In genomic region chr5:136706803-136707202, GRCm38 (mm10) we compare ENCODE assay signal across 8 mouse cellular contexts. TPM values are rescaled to one million over a fixed set of nuclear protein-coding genes. Genes with fewer than 3 reads are reported as not detected.
A peak's percentile ranks its signal among the peaks of the same experiment; 100 is the strongest.
DNase-seq lines count a peak whose midpoint lies in the region; ATAC-seq and TF ChIP-seq lines count a peak whose summit lies in the region.

No protein-coding gene starts in this region.

- no peaks in the 10 kb centered on the region for H3K27me3 ChIP-seq in kidney, embryonic 15.5 days
- H3K27me3 ChIP-seq in liver, adult 2 months (ENCODE audit: control insufficient read depth, insufficient read depth, low read length) = no peaks in the 10 kb centered on the region

- peak; percentile 75 for TF ChIP-seq CTCF in liver, adult 2 months (IDR thresholded peaks at IDR 0.05; ENCODE audit: low read depth, low read length)

- no peak for TF ChIP-seq POLR2A in liver, adult 2 months (IDR thresholded peaks at IDR 0.05; ENCODE audit: extremely low read depth, insufficient read depth, low read length)

- H3K4me3 ChIP-seq in kidney, embryonic 15.5 days (replicated peaks) = no peak overlapping the region
- no peak overlapping the region for H3K4me3 ChIP-seq in liver, adult 2 months (ENCODE audit: insufficient read depth, low read depth, low read length)

- DNase-seq in kidney, adult 11 months = peak; percentile 18
- DNase-seq in c-Kit-positive CD71-negative TER-119-negative erythroid progenitor cells, embryonic 14.5 days (ENCODE audit: low read depth) = peak; percentile 85
- DNase-seq in kidney, adult 9 months = peak; percentile 63
- DNase-seq in liver, adult 2 months (ENCODE audit: extremely low read depth, low read depth, low spot score) = peak; percentile 26
- peak; percentile 54 for DNase-seq in ovary, postnatal 10 days (ENCODE audit: low spot score)
- peak; percentile 89 for DNase-seq in thymus, postnatal 0 days (ENCODE audit: low spot score)

- H3K9ac ChIP-seq in kidney, embryonic 15.5 days = no peak overlapping the region
- H3K9ac ChIP-seq in liver, adult 2 months (ENCODE audit: low read depth, low read length) = no peak overlapping the region

- H3K27ac ChIP-seq in kidney, embryonic 15.5 days = no peak overlapping the region
- H3K27ac ChIP-seq in liver, adult 2 months (replicated peaks; ENCODE audit: insufficient read depth, low read depth, low read length) = no peak overlapping the region

- H3K4me1 ChIP-seq in kidney, embryonic 15.5 days = peaks cover 18% of the 10 kb centered on the region; the same call in 1 of the 2 replicates
- no peaks in the 10 kb centered on the region for H3K4me1 ChIP-seq in liver, adult 2 months (ENCODE audit: control insufficient read depth, insufficient read depth, low read length)

- WGBS in kidney, embryonic 15.5 days = 2% methylated on average over 9 of the region's 9 CpGs
- 4% methylated on average over 9 of the region's 9 CpGs for WGBS in liver, adult 2 months

- no peak overlapping the region for H3K4me2 ChIP-seq in kidney, embryonic 15.5 days

- no peaks in the 10 kb centered on the region for H3K79me2 ChIP-seq in liver, adult 2 months (ENCODE audit: control insufficient read depth, insufficient read depth, low read length)

- no peaks in the 10 kb centered on the region for H3K36me3 ChIP-seq in kidney, embryonic 15.5 days
- no peaks in the 10 kb centered on the region for H3K36me3 ChIP-seq in liver, adult 2 months (ENCODE audit: control insufficient read depth, insufficient read depth, low read length)

- ATAC-seq in kidney, embryonic 15.5 days (replicated peaks; ENCODE audit: low FRiP score) = no peak; the same call in 1 of the 2 replicates
- ATAC-seq in frontal cortex, adult (ENCODE audit: low TSS enrichment) = peak; percentile 77; the same call in 1 of the 2 replicates

- no peaks in the 10 kb centered on the region for H3K9me3 ChIP-seq in kidney, embryonic 15.5 days (replicated peaks)

RNA-seq across cellular contexts. Expression of gene Myl10, which starts 13.9 kb away (rescaled TPM):
- not detected in 2 replicates for polyA plus RNA-seq in kidney, embryonic 15.5 days (2015; fragmentation: Nextera tagmentation; extraction: Ambion mirVana)
- total RNA-seq in liver, adult 2 months (2014; rRNA removed) = not detected in 2 replicates
- not detected in 2 replicates for polyA plus RNA-seq in liver, adult 2 months (2012; rRNA removed)
- 21.7 and 24.2 TPM in 2 replicates for polyA plus RNA-seq in thymus, postnatal 0 days (2015; fragmentation: Nextera tagmentation; extraction: Ambion mirVana)

Comparison
In these comparisons a context has a peak if more than half of its experiments do, and no peak if none do; other contexts are left out.
1. DNase-seq: peak in every context shown above with its lines; median percentile 89 in thymus, postnatal 0 days; 85 in c-Kit-positive CD71-negative TER-119-negative erythroid progenitor cells, embryonic 14.5 days; 63 in kidney, adult 9 months; 54 in ovary, postnatal 10 days; 26 in liver, adult 2 months; 18 in kidney, adult 11 months.
2. RNA of gene Myl10, which starts 13.9 kb away (polyA plus RNA-seq): 21.7 to 24.2 TPM in thymus, postnatal 0 days; not detected in kidney, embryonic 15.5 days and not detected in liver, adult 2 months; every median in the first group is over 10 times any median in the second.